Mouse (Mus musculus) forebrain, embryonic 15.5 days (tissue): ENCODE data around the gene Smcr8. TPM values are rescaled to one million over a fixed set of nuclear protein-coding genes. Genes with fewer than 3 reads are reported as not detected.

Source experiments
- ATAC-seq: fragments of 200-750 bp; cut with Nextera tagmentation; replicated peaks from 2 replicates; pipeline ENCODE4 v1.8.0; 2017; ENCODE audit warnings: mild to moderate bottlenecking, moderate TSS enrichment, moderate library complexity
- H3K27ac ChIP-seq: fragments of 300-500 bp; sonication (generic); replicated peaks from 2 replicates; pipeline ENCODE4 v1.5.1; 2015; ENCODE audit warnings: mild to moderate bottlenecking, inconsistent platforms
- H3K27me3 ChIP-seq: fragments of 300-500 bp; sonication (generic); 2 replicates; pipeline ENCODE4 v1.6.1; 2015; ENCODE audit warnings: inconsistent platforms
- H3K36me3 ChIP-seq: fragments of 300-500 bp; sonication (generic); 2 replicates; pipeline ENCODE4 v1.6.1; 2015; ENCODE audit warnings: mild to moderate bottlenecking, inconsistent platforms
- H3K4me1 ChIP-seq: fragments of 300-500 bp; sonication (generic); 2 replicates; pipeline ENCODE4 v1.6.1; 2015; ENCODE audit warnings: inconsistent platforms
- H3K4me2 ChIP-seq: fragments of 300-500 bp; sonication (generic); replicated peaks from 2 replicates; pipeline ENCODE4 v1.6.1; 2015; ENCODE audit warnings: mild to moderate bottlenecking, inconsistent platforms
- H3K4me3 ChIP-seq: fragments of 300-500 bp; sonication (generic); 2 replicates; pipeline ENCODE4 v1.5.1; 2015; ENCODE audit warnings: mild to moderate bottlenecking, inconsistent platforms
- H3K9ac ChIP-seq: fragments of 300-500 bp; sonication (generic); replicated peaks from 2 replicates; pipeline ENCODE4 v1.6.1; 2015; ENCODE audit warnings: mild to moderate bottlenecking, inconsistent platforms
- H3K9me3 ChIP-seq: fragments of 300-500 bp; sonication (generic); 2 replicates; pipeline ENCODE4 v1.6.1; 2016; ENCODE audit warnings: inconsistent platforms
- WGBS: fragments of 180-500 bp; shearing (Covaris S2); methylation state at CpG from one replicate; pipeline ENCODE4 v1.1.7; 2015; ENCODE audit warnings: mixed read lengths; 5-methylcytosine and 5-hydroxymethylcytosine counted together
- polyA plus RNA-seq: library from polyadenylated mRNA; unstranded; fragments of >200 nt; fragmentation: Nextera tagmentation; extraction: Ambion mirVana; gene quantifications from 2 replicates; pipeline ENCODE4 v1.2.1, GENCODE M21; 2015

Gene Smcr8
- polyA plus RNA-seq, 1 experiment from 2014 or later: 6.5 TPM

GRCm38 (mm10) chr11:60766969-60767368 lies 10.4 kb upstream of the Smcr8 start:
- Histone ChIP-seq H3K36me3 (0 out of 2 replicates have a peak, but pooled peaks cover 7% of the 10 kb centered on the region), H3K27ac (no peak overlapping the region), H3K4me1 (no peaks in the 10 kb centered on the region), H3K27me3 (no peaks in the 10 kb centered on the region), H3K4me3 (no peak overlapping the region), H3K9ac (no peak overlapping the region), H3K4me2 (no peak overlapping the region), H3K9me3 (no peaks in the 10 kb centered on the region)
- WGBS: 83% methylated on average over 4 of the region's 4 CpGs
- no peak for ATAC-seq

- Histone ChIP-seq H3K4me1 (no peaks in the 10 kb centered on the region), H3K9me3 (no peaks in the 10 kb centered on the region), H3K36me3 (no peaks in the 10 kb centered on the region), H3K4me2 (no peak overlapping the region), H3K27me3 (no peaks in the 10 kb centered on the region), H3K9ac (no peak overlapping the region), H3K4me3 (no peak overlapping the region), H3K27ac (no peak overlapping the region)
- 81% methylated on average over 2 of the region's 2 CpGs for WGBS
- ATAC-seq: no peak
Measured at GRCm38 (mm10) chr11:60769322-60769721, 8.0 kb upstream of the Smcr8 start.

GRCm38 (mm10) chr11:60770776-60771175 lies 6.5 kb upstream of the Smcr8 start:
- WGBS: 85% methylated on average over 3 of the region's 3 CpGs
- ATAC-seq: no peak
- H3K27me3 ChIP-seq: no peaks in the 10 kb centered on the region
- peaks cover 13% of the 10 kb centered on the region for H3K4me1 ChIP-seq
- no peaks in the 10 kb centered on the region for H3K9me3 ChIP-seq
- no peaks in the 10 kb centered on the region for H3K36me3 ChIP-seq
- H3K27ac ChIP-seq: no peak overlapping the region
- no peak overlapping the region for H3K9ac ChIP-seq
- H3K4me2 ChIP-seq: no peak overlapping the region
- no peak overlapping the region for H3K4me3 ChIP-seq

GRCm38 (mm10) chr11:60772161-60772560 lies 5.2 kb upstream of the Smcr8 start:
- Histone ChIP-seq H3K4me3 (no peak overlapping the region), H3K27me3 (no peaks in the 10 kb centered on the region), H3K9ac (no peak overlapping the region), H3K36me3 (no peaks in the 10 kb centered on the region), H3K27ac (no peak overlapping the region), H3K9me3 (no peaks in the 10 kb centered on the region), H3K4me1 (peaks cover 22% of the 10 kb centered on the region), H3K4me2 (no peak overlapping the region)
- WGBS: 80% methylated on average over 4 of the region's 4 CpGs
- no peak for ATAC-seq

- no peak for ATAC-seq
- Histone ChIP-seq H3K9me3 (no peaks in the 10 kb centered on the region), H3K4me1 (peaks cover 37% of the 10 kb centered on the region), H3K4me2 (no peak overlapping the region), H3K27me3 (no peaks in the 10 kb centered on the region), H3K27ac (no peak overlapping the region), H3K4me3 (no peak overlapping the region), H3K9ac (no peak overlapping the region), H3K36me3 (no peaks in the 10 kb centered on the region)
- 87% methylated on average over 3 of the region's 3 CpGs for WGBS
Measured at GRCm38 (mm10) chr11:60774158-60774689, 3.1 kb upstream of the Smcr8 start.

- no peak overlapping the region for H3K4me3 ChIP-seq
- H3K4me2 ChIP-seq: no peak overlapping the region
- 88% methylated on average over 1 of the region's 1 CpGs for WGBS
- no peaks in the 10 kb centered on the region for H3K27me3 ChIP-seq
- no peaks in the 10 kb centered on the region for H3K36me3 ChIP-seq
- H3K27ac ChIP-seq: no peak overlapping the region
- no peak overlapping the region for H3K9ac ChIP-seq
- H3K4me1 ChIP-seq: peaks cover 43% of the 10 kb centered on the region
- H3K9me3 ChIP-seq: no peaks in the 10 kb centered on the region
- no peak for ATAC-seq
Measured at GRCm38 (mm10) chr11:60774841-60775240, 2.5 kb upstream of the Smcr8 start.

- Histone ChIP-seq H3K27me3 (no peaks in the 10 kb centered on the region), H3K9me3 (no peaks in the 10 kb centered on the region), H3K36me3 (peaks cover 4% of the 10 kb centered on the region; the same call in 1 of the 2 replicates), H3K27ac (no peak overlapping the region), H3K4me1 (peaks cover 50% of the 10 kb centered on the region), H3K9ac (0 out of 2 replicates have a peak overlapping the region, but pooled peaks have one; percentile 83), H3K4me2 (peak overlapping the region; percentile 68), H3K4me3 (peak overlapping the region; percentile 83)
- ATAC-seq: no peak
- WGBS: 45% methylated on average over 6 of the region's 6 CpGs
Measured at GRCm38 (mm10) chr11:60775578-60775977, 1.7 kb upstream of the Smcr8 start.

GRCm38 (mm10) chr11:60776107-60776828 lies 1.1 kb upstream of the Smcr8 start:
- H3K27me3 ChIP-seq: no peaks in the 10 kb centered on the region
- H3K4me3 ChIP-seq: peak overlapping the region; percentile 83
- ATAC-seq: no peak
- H3K4me2 ChIP-seq: peak overlapping the region; percentile 68
- H3K36me3 ChIP-seq: peaks cover 4% of the 10 kb centered on the region; the same call in 1 of the 2 replicates
- H3K9me3 ChIP-seq: no peaks in the 10 kb centered on the region
- H3K9ac ChIP-seq: peak overlapping the region; percentile 83
- H3K4me1 ChIP-seq: peaks cover 57% of the 10 kb centered on the region
- peak overlapping the region; percentile 80 for H3K27ac ChIP-seq
- WGBS: 7% methylated on average over 17 of the region's 17 CpGs

- peak overlapping the region; percentile 80 for H3K27ac ChIP-seq
- WGBS: 28% methylated on average over 16 of the region's 16 CpGs
- H3K36me3 ChIP-seq: peaks cover 7% of the 10 kb centered on the region; the same call in 1 of the 2 replicates
- peak overlapping the region; percentile 83 for H3K4me3 ChIP-seq
- peak overlapping the region; percentile 83 for H3K9ac ChIP-seq
- ATAC-seq: no peak
- H3K9me3 ChIP-seq: no peaks in the 10 kb centered on the region
- no peaks in the 10 kb centered on the region for H3K27me3 ChIP-seq
- H3K4me1 ChIP-seq: peaks cover 74% of the 10 kb centered on the region
- peak overlapping the region; percentile 68 for H3K4me2 ChIP-seq
Measured at GRCm38 (mm10) chr11:60777801-60778370, 562 bp downstream of the Smcr8 start.

- H3K4me1 ChIP-seq: peaks cover 73% of the 10 kb centered on the region
- no peaks in the 10 kb centered on the region for H3K9me3 ChIP-seq
- peaks cover 21% of the 10 kb centered on the region for H3K36me3 ChIP-seq
- H3K27ac ChIP-seq: no peak overlapping the region
- H3K9ac ChIP-seq: no peak overlapping the region
- no peaks in the 10 kb centered on the region for H3K27me3 ChIP-seq
- peak overlapping the region; percentile 39 for H3K4me2 ChIP-seq
- no peak for ATAC-seq
- 93% methylated on average over 10 of the region's 10 CpGs for WGBS
- H3K4me3 ChIP-seq: 0 out of 2 replicates have a peak overlapping the region, but pooled peaks have one; percentile 14
Measured at GRCm38 (mm10) chr11:60779673-60780189, 2.4 kb downstream of the Smcr8 start.

- H3K4me2 ChIP-seq: no peak overlapping the region
- H3K36me3 ChIP-seq: peaks cover 63% of the 10 kb centered on the region
- no peak for ATAC-seq
- no peaks in the 10 kb centered on the region for H3K27me3 ChIP-seq
- no peaks in the 10 kb centered on the region for H3K9me3 ChIP-seq
- H3K4me1 ChIP-seq: peaks cover 40% of the 10 kb centered on the region
- no peak overlapping the region for H3K4me3 ChIP-seq
- 94% methylated on average over 8 of the region's 8 CpGs for WGBS
- no peak overlapping the region for H3K9ac ChIP-seq
- no peak overlapping the region for H3K27ac ChIP-seq
Measured at GRCm38 (mm10) chr11:60784179-60784922, 7.0 kb downstream of the Smcr8 start.

- no peak overlapping the region for H3K27ac ChIP-seq
- H3K36me3 ChIP-seq: peaks cover 63% of the 10 kb centered on the region
- ATAC-seq: no peak
- H3K4me2 ChIP-seq: no peak overlapping the region
- no peak overlapping the region for H3K9ac ChIP-seq
- no peaks in the 10 kb centered on the region for H3K9me3 ChIP-seq
- 61% methylated on average over 1 of the region's 1 CpGs for WGBS
- no peaks in the 10 kb centered on the region for H3K27me3 ChIP-seq
- peaks cover 8% of the 10 kb centered on the region for H3K4me1 ChIP-seq
- H3K4me3 ChIP-seq: no peak overlapping the region
Measured at GRCm38 (mm10) chr11:60787595-60787994, 10.3 kb downstream of the Smcr8 start.
